Mouse (Mus musculus): ENCODE results near the gene Nhs.
A peak's percentile ranks its signal among the peaks of the same experiment; 100 is the strongest.

Nhs gene

GRCm38 (mm10) chrX:162159637-162160611 is at the start of gene Nhs:
Gene Nhs, minus strand, starts transcription at chrX:162159730.
- peak; percentile 27 for DNase-seq

- no peak for DNase-seq
These were observed 46.9 kb upstream of the Nhs start for GRCm38 (mm10) chrX:162206350-162206884.

- DNase-seq: peak; percentile 30
These were observed 540 bp downstream of the Nhs start for GRCm38 (mm10) chrX:162158743-162159636.

GRCm38 (mm10) chrX:162158142-162158541 is 1.4 kb downstream of the Nhs start:
- DNase-seq: no peak

- DNase-seq: no peak
These were observed 21.7 kb downstream of the Nhs start for GRCm38 (mm10) chrX:162137807-162138206.

- no peak for DNase-seq
These were observed 46.3 kb downstream of the Nhs start for GRCm38 (mm10) chrX:162113257-162113656.

- no peak for DNase-seq
These were observed 56.6 kb downstream of the Nhs start for GRCm38 (mm10) chrX:162102802-162103434.

GRCm38 (mm10) chrX:162098364-162098763 is 61.2 kb downstream of the Nhs start:
- DNase-seq: no peak

GRCm38 (mm10) chrX:162087291-162087690 is 72.2 kb downstream of the Nhs start:
- peak; percentile 9 for DNase-seq

- peak; percentile 6 for DNase-seq
These were observed 73.7 kb downstream of the Nhs start for GRCm38 (mm10) chrX:162085897-162086200.

- no peak for DNase-seq
These were observed 74.3 kb downstream of the Nhs start for GRCm38 (mm10) chrX:162085062-162085896.

- DNase-seq: no peak
These were observed 96.4 kb downstream of the Nhs start for GRCm38 (mm10) chrX:162063164-162063563.

- no peak for DNase-seq
These were observed 103.9 kb downstream of the Nhs start for GRCm38 (mm10) chrX:162055635-162056034.

- no peak for DNase-seq
These were observed 106.0 kb downstream of the Nhs start for GRCm38 (mm10) chrX:162053566-162053965.

GRCm38 (mm10) chrX:162052534-162052933 is 107.0 kb downstream of the Nhs start:
- no peak for DNase-seq

- no peak for DNase-seq
These were observed 109.9 kb downstream of the Nhs start for GRCm38 (mm10) chrX:162049616-162050015.

GRCm38 (mm10) chrX:162045527-162045926 is 114.0 kb downstream of the Nhs start:
- DNase-seq: no peak

GRCm38 (mm10) chrX:162044109-162044508 is 115.4 kb downstream of the Nhs start:
- no peak for DNase-seq

GRCm38 (mm10) chrX:162025210-162025953 is 134.1 kb downstream of the Nhs start:
- no peak for DNase-seq

GRCm38 (mm10) chrX:162021724-162022123 is 137.8 kb downstream of the Nhs start:
- no peak for DNase-seq

- no peak for DNase-seq
These were observed 139.4 kb downstream of the Nhs start for GRCm38 (mm10) chrX:162020039-162020566.

Data from right cerebral cortex, postnatal 25 days (tissue).